Mouse (Mus musculus) heart, postnatal 0 days (tissue): ENCODE results near the gene Phc3. TPM values are rescaled to one million over a fixed set of nuclear protein-coding genes. Genes with fewer than 3 reads are reported as not detected.
A peak's percentile ranks its signal among the peaks of the same experiment; 100 is the strongest.
"Not testable (repeated sequence)": the region's sequence is repeated elsewhere in the genome, so short reads cannot be mapped to it uniquely, and the experiment has no call there.

Experiments used
- ATAC-seq: fragments of 200-750 bp; cut with Nextera tagmentation; 2 replicates; pipeline ENCODE4 v1.8.0; 2017; ENCODE audit warnings: low read depth, moderate number of reproducible peaks, moderate library complexity; ENCODE audit not compliant: insufficient read depth
- DNase-seq: peaks from one replicate; pipeline ENCODE4 v3.0.0-alpha.2; 2016; ENCODE audit warnings: low spot score
- H3K27ac ChIP-seq: fragments of 300-500 bp; sonication (generic); 2 replicates; pipeline ENCODE4 v1.5.1; 2014; ENCODE audit warnings: low read depth, mild to moderate bottlenecking
- H3K27me3 ChIP-seq: fragments of 300-500 bp; sonication (generic); 2 replicates; pipeline ENCODE4 v1.6.1; 2014; ENCODE audit warnings: low read length, mixed read lengths; ENCODE audit not compliant: control insufficient read depth, insufficient read depth
- H3K36me3 ChIP-seq: fragments of 300-500 bp; sonication (generic); replicated peaks from 2 replicates; pipeline ENCODE4 v1.6.1; 2014; ENCODE audit warnings: low read length, mixed read lengths; ENCODE audit not compliant: control insufficient read depth, insufficient read depth
- H3K4me1 ChIP-seq: fragments of 300-500 bp; sonication (generic); 2 replicates; pipeline ENCODE4 v1.6.1; 2014; ENCODE audit warnings: antibody characterized with exemption; ENCODE audit not compliant: control insufficient read depth, insufficient read depth
- H3K4me2 ChIP-seq: fragments of 300-500 bp; sonication (generic); 2 replicates; pipeline ENCODE4 v1.6.1; 2014; ENCODE audit warnings: low read depth, mild to moderate bottlenecking, low read length, moderate library complexity
- H3K4me3 ChIP-seq: fragments of 300-500 bp; sonication (generic); 2 replicates; pipeline ENCODE4 v1.5.1; 2014; ENCODE audit warnings: low read depth, low read length
- H3K9ac ChIP-seq: fragments of 300-500 bp; sonication (generic); replicated peaks from 2 replicates; pipeline ENCODE4 v1.6.1; 2014; ENCODE audit warnings: low read depth, low read length, mixed read lengths
- H3K9me3 ChIP-seq: fragments of 300-500 bp; sonication (generic); replicated peaks from 2 replicates; pipeline ENCODE4 v1.6.1; 2016; ENCODE audit warnings: low read length; ENCODE audit not compliant: control insufficient read depth
- CTCF ChIP-seq: IDR thresholded peaks from 2 replicates; pipeline ENCODE4 v1.5.1; 2016; ENCODE audit warnings: antibody characterized with exemption, control low read depth, low read depth
- EP300 ChIP-seq: IDR thresholded peaks from 2 replicates; pipeline ENCODE4 v1.6.1; 2016; ENCODE audit warnings: antibody characterized with exemption, low read depth
- WGBS: fragments of 180-500 bp; shearing (Covaris S2); extraction: QIAGEN DNeasy Blood & Tissue Kit; methylation state at CpG from one replicate; pipeline ENCODE4 v1.1.7; 2014; 5-methylcytosine and 5-hydroxymethylcytosine counted together
- polyA plus RNA-seq: library from polyadenylated mRNA; unstranded; fragments of >200 nt; fragmentation: Nextera tagmentation; extraction: Ambion mirVana; gene quantifications from 2 replicates; pipeline ENCODE4 v1.2.1, GENCODE M21; 2015
- total RNA-seq: library from RNA; depleted of rRNA; stranded (reverse); fragments of >200 nt; gene quantifications from 2 replicates; pipeline ENCODE4 v1.2.3, GENCODE M21; 2014; ENCODE audit warnings: low replicate concordance

Gene Phc3
- total and polyA plus RNA-seq, 2 experiments from 2014 or later: 3.3 to 10.3 TPM

DNA sequence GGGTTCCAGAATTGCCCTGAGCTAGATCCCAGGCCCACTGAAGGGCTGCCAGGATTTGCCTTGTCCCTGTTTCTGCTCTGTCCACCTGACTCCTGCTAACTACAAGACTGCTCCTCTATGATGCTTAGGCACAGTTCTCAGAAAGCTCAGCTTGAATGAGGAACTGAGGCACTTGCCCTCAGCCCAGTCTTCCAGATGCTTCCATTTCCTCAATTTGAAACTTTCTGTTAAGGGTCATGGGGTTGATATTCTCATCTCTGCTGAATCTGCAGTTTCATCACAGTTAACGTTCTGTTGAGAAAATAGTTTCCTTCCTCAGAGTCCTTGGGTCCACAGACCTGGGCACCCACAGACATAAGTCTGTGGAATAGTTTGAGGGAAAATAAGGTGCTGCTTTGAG is 104.6 kb downstream of the Phc3 start:
- DNase-seq (no peak), ATAC-seq (no peak)
- H3K4me3 ChIP-seq: no peak overlapping the region
- no peak for TF ChIP-seq EP300
- TF ChIP-seq CTCF: no peak
- H3K36me3 ChIP-seq: no peaks in the 10 kb centered on the region
- no peak overlapping the region for H3K4me2 ChIP-seq
- 73% methylated on average over 1 of the region's 1 CpGs for WGBS
- H3K9ac ChIP-seq: no peak overlapping the region
- no peaks in the 10 kb centered on the region for H3K9me3 ChIP-seq
- H3K27me3 ChIP-seq: no peaks in the 10 kb centered on the region
- no peak overlapping the region for H3K27ac ChIP-seq
- no peaks in the 10 kb centered on the region for H3K4me1 ChIP-seq

DNA sequence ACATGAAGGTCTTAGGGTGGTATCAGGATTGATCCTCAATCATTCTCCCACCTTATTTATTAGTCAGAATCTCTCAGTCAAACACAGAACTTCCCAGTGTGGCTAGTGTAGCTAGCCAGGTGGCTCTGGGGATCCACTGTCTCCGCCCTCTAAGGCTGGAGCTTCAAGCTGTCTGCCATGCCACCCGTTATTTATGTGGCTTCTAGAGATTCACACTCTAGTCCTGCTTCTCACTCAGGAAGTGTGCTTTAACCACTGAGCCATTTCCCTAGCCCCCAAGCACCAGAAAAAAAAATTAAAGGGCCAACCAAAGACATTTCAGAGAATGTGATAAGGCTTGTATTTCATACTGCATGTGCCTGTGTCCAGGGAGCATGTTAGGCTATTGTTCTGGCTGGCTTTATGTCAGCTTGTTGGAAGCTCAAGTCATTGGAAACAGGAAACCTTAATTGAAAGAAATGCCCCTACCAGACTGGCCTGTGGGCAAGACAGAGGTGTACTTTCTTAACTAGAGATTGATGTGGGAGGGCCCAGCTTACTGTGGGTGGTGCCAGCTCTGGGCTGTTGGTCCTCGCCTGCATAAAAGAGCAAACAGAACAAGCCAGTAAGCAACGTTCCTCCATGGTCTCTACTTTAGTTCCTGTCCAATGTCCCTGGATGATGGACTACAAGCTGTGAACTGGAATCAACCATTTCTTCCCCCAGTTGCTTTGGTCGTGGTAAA is 105.3 kb downstream of the Phc3 start:
- no peak overlapping the region for H3K4me2 ChIP-seq
- DNase-seq (no peak), ATAC-seq (no peak)
- no peaks in the 10 kb centered on the region for H3K4me1 ChIP-seq
- WGBS: 58% methylated on average over 5 of the region's 5 CpGs
- no peak overlapping the region for H3K27ac ChIP-seq
- no peak for TF ChIP-seq EP300
- no peak for TF ChIP-seq CTCF
- no peaks in the 10 kb centered on the region for H3K9me3 ChIP-seq
- H3K4me3 ChIP-seq: no peak overlapping the region
- H3K36me3 ChIP-seq: no peaks in the 10 kb centered on the region
- no peaks in the 10 kb centered on the region for H3K27me3 ChIP-seq
- H3K9ac ChIP-seq: no peak overlapping the region

DNA sequence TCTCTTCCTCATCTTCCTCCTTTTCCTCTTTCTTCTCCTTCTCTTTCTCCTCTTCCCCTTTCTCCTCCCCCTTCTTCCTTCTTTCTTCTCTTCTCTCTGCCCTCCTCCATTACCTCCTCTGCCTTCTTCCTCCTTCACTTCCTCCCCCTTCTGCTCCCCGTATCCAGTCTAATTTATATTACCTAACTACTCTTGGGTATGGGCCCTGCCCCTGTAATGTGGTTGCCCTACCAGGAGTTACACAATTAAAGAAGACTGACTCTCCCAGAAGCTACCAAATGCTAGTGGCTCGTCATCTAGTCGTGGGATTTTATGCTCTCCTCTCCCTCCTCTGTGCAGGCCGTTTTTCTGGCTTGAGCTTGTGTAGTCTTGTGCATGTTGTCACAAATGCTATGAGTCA is 108.5 kb downstream of the Phc3 start:
- TF ChIP-seq CTCF (no peak), EP300 (no peak)
- ATAC-seq: no peak
- Histone ChIP-seq H3K27ac (no peak overlapping the region), H3K4me1 (no peaks in the 10 kb centered on the region), H3K9me3 (no peaks in the 10 kb centered on the region), H3K4me2 (no peak overlapping the region), H3K36me3 (no peaks in the 10 kb centered on the region), H3K4me3 (no peak overlapping the region), H3K9ac (no peak overlapping the region), H3K27me3 (no peaks in the 10 kb centered on the region)
- 66% methylated on average over 4 of the region's 4 CpGs for WGBS
- no peak for DNase-seq

DNA sequence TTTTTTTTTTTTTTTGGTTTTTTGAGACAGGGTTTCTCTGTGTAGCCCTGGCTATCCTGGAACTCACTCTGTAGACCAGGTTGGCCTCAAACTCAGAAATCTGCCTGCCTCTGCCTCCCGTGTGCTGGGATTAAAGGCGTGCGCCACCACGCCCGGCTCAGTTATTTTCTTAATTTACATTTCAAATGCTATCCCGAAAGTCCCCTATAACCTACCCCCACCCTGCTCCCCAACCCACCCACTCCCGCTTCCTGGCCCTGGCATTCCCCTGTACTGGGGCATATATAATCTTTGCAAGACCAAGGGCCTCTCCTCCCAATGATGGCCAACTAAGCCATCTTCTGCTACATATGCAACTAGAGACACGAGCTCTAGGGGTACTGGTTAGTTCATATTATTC is 109.6 kb downstream of the Phc3 start:
- not testable (repeated sequence) for H3K9me3 ChIP-seq, H3K4me1 ChIP-seq, H3K27ac ChIP-seq, H3K36me3 ChIP-seq, H3K4me2 ChIP-seq, DNase-seq, H3K4me3 ChIP-seq, H3K9ac ChIP-seq, ATAC-seq, H3K27me3 ChIP-seq
- WGBS: 91% methylated on average over 8 of the region's 8 CpGs

DNA sequence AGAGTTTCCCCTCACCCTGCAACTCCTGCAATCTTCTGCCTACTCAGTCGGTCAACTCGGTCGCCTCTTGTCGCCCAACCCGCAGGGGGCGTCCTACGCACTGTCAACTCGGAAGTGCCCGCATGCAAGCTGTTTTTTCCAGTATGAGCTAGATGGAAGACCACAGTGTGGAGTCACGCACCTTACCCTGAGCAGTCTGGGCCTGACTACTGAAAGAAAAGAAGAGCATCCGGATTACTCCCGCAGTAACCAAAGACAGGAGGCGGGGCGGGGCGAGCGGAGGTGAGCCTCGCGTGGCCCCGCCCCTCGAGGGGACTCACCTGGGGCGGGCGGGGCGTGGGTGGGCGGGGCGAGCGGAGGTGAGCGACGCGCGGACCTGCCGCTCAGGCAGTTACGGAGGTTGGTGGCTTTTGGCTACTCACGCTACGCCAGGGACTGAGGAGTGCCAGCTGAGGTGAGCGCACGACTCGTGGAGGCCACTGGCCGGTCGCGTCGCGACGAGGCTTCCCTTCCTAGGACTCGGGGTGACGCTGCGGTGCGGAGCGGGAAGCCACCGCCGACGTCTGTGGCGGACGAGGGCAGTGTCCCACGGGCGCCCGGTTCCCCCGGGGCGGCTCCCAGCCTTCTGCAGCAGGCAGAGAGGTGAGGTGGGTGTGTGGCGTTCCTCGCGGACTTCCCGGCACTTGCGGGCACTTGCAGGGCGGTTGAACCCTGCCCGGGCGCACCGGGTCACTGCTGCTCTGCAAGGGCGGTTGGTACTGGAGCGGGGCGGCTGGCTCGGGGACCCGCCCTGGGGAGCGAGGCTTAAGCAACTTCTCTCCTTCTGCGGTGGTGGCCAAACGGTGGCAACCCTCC is 113.4 kb downstream of the Phc3 start, which contains the start of gene Gpr160:
Gpr160 (plus strand) TSS at position 347 of the 855 bp plus-strand sequence.
- Histone ChIP-seq H3K4me2 (peak within 1 kb of the TSS; percentile 97), H3K9ac (peak within 1 kb of the TSS; percentile 58), H3K27me3 (no peaks in the 10 kb centered on the region), H3K4me1 (no peaks in the 10 kb centered on the region), H3K9me3 (no peaks in the 10 kb centered on the region), H3K36me3 (no peaks in the 10 kb centered on the region), H3K4me3 (peak within 1 kb of the TSS; percentile 66), H3K27ac (no peak within 1 kb of the TSS)
- peak; percentile 77 for ATAC-seq
- WGBS: 1% methylated on average over 75 of the region's 75 CpGs
- peak; percentile 45 for TF ChIP-seq CTCF
- no peak for TF ChIP-seq EP300
- DNase-seq: peak; percentile 42
